Mouse (Mus musculus): ENCODE measurements around the gene Cacfd1. TPM values are rescaled to one million over a fixed set of nuclear protein-coding genes. Genes with fewer than 3 reads are reported as not detected.

Gene Cacfd1
- polyA plus RNA-seq, 1 experiment = 17.8 TPM

DNA sequence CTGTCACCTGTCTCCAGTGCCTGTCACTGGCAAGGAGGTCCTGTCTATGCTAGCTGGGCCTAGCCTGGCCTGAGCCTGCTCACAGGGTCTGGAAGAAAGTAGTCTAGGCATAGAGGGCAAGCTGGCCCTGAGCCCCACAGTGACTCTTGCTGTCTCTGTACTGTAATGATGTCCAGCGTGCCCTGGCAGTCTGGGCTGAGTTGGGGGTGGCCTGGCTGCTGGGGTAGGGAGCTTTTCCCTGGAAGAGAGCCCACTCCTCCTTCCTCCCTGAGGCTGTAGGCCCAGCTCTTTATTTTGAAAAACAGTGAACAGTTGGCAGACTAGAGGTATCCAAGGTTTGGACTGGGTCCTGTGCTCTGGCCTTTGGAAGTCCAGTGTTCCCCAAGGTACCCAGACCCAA lies 11.4 kb downstream of the Cacfd1 start:
- Histone ChIP-seq H3K27me3 (ENCODE audit: control insufficient read depth, insufficient read depth, low read length, poor library complexity, severe bottlenecking) (no peaks in the 10 kb centered on the region), H3K27ac (ENCODE audit: insufficient read depth, low read length) (no peak overlapping the region), H3K4me3 (ENCODE audit: low read depth, low read length) (no peak overlapping the region), H3K9ac (ENCODE audit: low read depth, poor library complexity, severe bottlenecking) (no peak overlapping the region), H3K4me1 (ENCODE audit: control insufficient read depth, insufficient read depth, low read length) (no peaks in the 10 kb centered on the region), H3K9me3 (replicated peaks; ENCODE audit: control insufficient read depth, insufficient read depth, low read length, poor library complexity, severe bottlenecking) (no peaks in the 10 kb centered on the region), H3K36me3 (ENCODE audit: control insufficient read depth, insufficient read depth, low read length, poor library complexity, severe bottlenecking) (no peaks in the 10 kb centered on the region)
- TF ChIP-seq CTCF (IDR thresholded peaks at IDR 0.05; ENCODE audit: low read depth, low read length) (no peak), POLR2A (IDR thresholded peaks at IDR 0.05; ENCODE audit: insufficient read depth, low read length) (no peak), EP300 (IDR thresholded peaks at IDR 0.05; ENCODE audit: insufficient read depth, low read depth, low read length) (no peak)

DNA sequence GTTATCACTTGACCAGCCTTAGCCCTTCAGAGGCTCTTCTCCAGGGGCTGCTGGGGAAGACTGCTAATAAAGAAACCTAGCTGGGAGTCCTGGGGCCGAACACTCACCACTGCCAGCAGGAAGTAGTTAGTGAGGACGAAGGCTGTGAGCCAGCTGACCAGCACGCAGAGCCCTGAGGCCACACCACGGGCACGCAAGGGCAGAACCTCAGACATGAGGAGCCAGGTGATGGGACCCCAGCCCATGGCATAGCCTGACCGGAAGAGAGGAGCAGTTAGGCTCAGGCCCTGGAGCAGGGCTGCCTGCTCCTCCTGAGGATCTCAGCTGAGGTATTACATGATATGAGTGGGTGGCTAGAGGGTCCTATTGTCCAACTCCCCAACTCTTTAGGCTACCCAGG lies 12.9 kb downstream of the Cacfd1 start:
- Histone ChIP-seq H3K9me3 (replicated peaks; ENCODE audit: control insufficient read depth, insufficient read depth, low read length, poor library complexity, severe bottlenecking) (no peaks in the 10 kb centered on the region), H3K27ac (ENCODE audit: insufficient read depth, low read length) (no peak overlapping the region), H3K4me1 (ENCODE audit: control insufficient read depth, insufficient read depth, low read length) (no peaks in the 10 kb centered on the region), H3K27me3 (ENCODE audit: control insufficient read depth, insufficient read depth, low read length, poor library complexity, severe bottlenecking) (no peaks in the 10 kb centered on the region), H3K36me3 (ENCODE audit: control insufficient read depth, insufficient read depth, low read length, poor library complexity, severe bottlenecking) (no peaks in the 10 kb centered on the region), H3K9ac (ENCODE audit: low read depth, poor library complexity, severe bottlenecking) (no peak overlapping the region), H3K4me3 (ENCODE audit: low read depth, low read length) (no peak overlapping the region)
- no peak for TF ChIP-seq POLR2A (IDR thresholded peaks at IDR 0.05; ENCODE audit: insufficient read depth, low read length)
- TF ChIP-seq EP300 (IDR thresholded peaks at IDR 0.05; ENCODE audit: insufficient read depth, low read depth, low read length) = no peak
- TF ChIP-seq CTCF (IDR thresholded peaks at IDR 0.05; ENCODE audit: low read depth, low read length) = no peak

DNA sequence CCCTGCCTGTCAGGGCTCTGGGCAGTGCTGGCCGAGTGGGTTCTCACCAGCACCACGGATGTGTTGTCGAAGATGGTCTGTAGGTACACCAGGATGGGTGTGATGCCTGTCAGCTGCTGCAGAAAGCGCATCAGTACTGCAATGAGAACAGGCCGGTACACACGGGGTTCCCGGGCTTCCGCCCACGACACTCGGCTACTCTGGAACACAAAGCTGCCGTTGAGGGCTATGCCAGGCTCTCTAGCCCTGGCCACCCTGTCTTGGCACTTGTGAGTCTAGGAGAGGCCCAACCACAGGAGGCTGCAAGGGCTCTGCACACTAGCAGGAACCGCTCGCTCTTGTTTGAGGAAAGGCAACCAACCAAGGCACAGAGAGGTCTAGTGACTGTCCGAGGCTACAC lies 14.4 kb downstream of the Cacfd1 start:
- Histone ChIP-seq H3K27me3 (ENCODE audit: control insufficient read depth, insufficient read depth, low read length, poor library complexity, severe bottlenecking) (no peaks in the 10 kb centered on the region), H3K4me3 (ENCODE audit: low read depth, low read length) (no peak overlapping the region)

DNA sequence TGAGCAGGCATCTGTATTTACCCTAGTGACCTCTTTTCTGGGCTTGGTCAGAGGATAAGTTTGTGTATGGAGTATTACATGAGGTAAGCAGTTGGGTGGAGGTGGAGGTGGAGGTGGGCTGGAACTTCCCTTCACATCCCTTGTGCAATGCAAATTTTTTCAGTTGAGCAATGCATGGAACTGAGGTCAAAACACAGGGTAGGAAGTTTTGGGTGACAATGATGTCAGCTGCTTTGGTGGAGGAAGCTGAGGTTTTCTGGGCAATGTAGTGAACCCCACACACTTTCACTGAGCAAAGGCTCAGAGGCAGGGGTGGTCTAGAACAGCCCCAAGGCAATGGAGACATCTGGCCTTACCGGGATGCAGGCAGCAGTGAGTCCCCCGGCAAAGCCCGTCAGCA lies 15.8 kb downstream of the Cacfd1 start:
- no peak overlapping the region for H3K27ac ChIP-seq (ENCODE audit: insufficient read depth, low read length)
- H3K4me3 ChIP-seq (ENCODE audit: low read depth, low read length) = no peak overlapping the region
- TF ChIP-seq EP300 (IDR thresholded peaks at IDR 0.05; ENCODE audit: insufficient read depth, low read depth, low read length) (no peak), CTCF (IDR thresholded peaks at IDR 0.05; ENCODE audit: low read depth, low read length) (no peak), POLR2A (IDR thresholded peaks at IDR 0.05; ENCODE audit: insufficient read depth, low read length) (no peak)
- no peaks in the 10 kb centered on the region for H3K36me3 ChIP-seq (ENCODE audit: control insufficient read depth, insufficient read depth, low read length, poor library complexity, severe bottlenecking)
- no peaks in the 10 kb centered on the region for H3K27me3 ChIP-seq (ENCODE audit: control insufficient read depth, insufficient read depth, low read length, poor library complexity, severe bottlenecking)
- H3K4me1 ChIP-seq (ENCODE audit: control insufficient read depth, insufficient read depth, low read length) = no peaks in the 10 kb centered on the region
- no peaks in the 10 kb centered on the region for H3K9me3 ChIP-seq (replicated peaks; ENCODE audit: control insufficient read depth, insufficient read depth, low read length, poor library complexity, severe bottlenecking)
- no peak overlapping the region for H3K9ac ChIP-seq (ENCODE audit: low read depth, poor library complexity, severe bottlenecking)

More for the DNA sequence above, 14.4 kb downstream of the Cacfd1 start:
- TF ChIP-seq EP300 (IDR thresholded peaks at IDR 0.05; ENCODE audit: insufficient read depth, low read depth, low read length) (no peak), POLR2A (IDR thresholded peaks at IDR 0.05; ENCODE audit: insufficient read depth, low read length) (no peak), CTCF (IDR thresholded peaks at IDR 0.05; ENCODE audit: low read depth, low read length) (no peak)
- no peaks in the 10 kb centered on the region for H3K36me3 ChIP-seq (ENCODE audit: control insufficient read depth, insufficient read depth, low read length, poor library complexity, severe bottlenecking)
- H3K9me3 ChIP-seq (replicated peaks; ENCODE audit: control insufficient read depth, insufficient read depth, low read length, poor library complexity, severe bottlenecking) = no peaks in the 10 kb centered on the region
- H3K9ac ChIP-seq (ENCODE audit: low read depth, poor library complexity, severe bottlenecking) = no peak overlapping the region
- H3K27ac ChIP-seq (ENCODE audit: insufficient read depth, low read length) = no peak overlapping the region
- no peaks in the 10 kb centered on the region for H3K4me1 ChIP-seq (ENCODE audit: control insufficient read depth, insufficient read depth, low read length)

DNA sequence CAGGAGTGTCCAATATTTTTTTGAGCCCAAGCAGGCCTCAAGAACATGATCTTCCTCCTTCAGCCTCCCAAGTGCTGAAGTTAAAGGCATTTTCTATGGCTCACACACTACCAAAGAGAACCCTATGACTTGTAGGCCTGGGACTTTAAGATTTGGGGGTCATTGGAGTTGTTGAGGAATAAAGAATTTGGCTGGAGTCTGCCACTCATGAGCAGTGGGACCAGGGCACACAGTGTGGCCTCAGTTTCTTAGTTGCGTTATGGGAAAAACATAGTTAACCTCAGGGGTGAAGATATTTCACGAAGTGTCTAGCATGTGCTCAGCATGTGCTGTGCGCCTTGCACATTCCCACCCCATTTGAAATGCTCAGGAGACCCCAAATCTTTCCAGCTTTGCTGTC lies 16.6 kb downstream of the Cacfd1 start:
- no peak for TF ChIP-seq POLR2A (IDR thresholded peaks at IDR 0.05; ENCODE audit: insufficient read depth, low read length)
- TF ChIP-seq CTCF (IDR thresholded peaks at IDR 0.05; ENCODE audit: low read depth, low read length) = no peak
- TF ChIP-seq EP300 (IDR thresholded peaks at IDR 0.05; ENCODE audit: insufficient read depth, low read depth, low read length) = no peak
- Histone ChIP-seq H3K36me3 (ENCODE audit: control insufficient read depth, insufficient read depth, low read length, poor library complexity, severe bottlenecking) (no peaks in the 10 kb centered on the region), H3K4me3 (ENCODE audit: low read depth, low read length) (no peak overlapping the region), H3K9ac (ENCODE audit: low read depth, poor library complexity, severe bottlenecking) (no peak overlapping the region), H3K9me3 (replicated peaks; ENCODE audit: control insufficient read depth, insufficient read depth, low read length, poor library complexity, severe bottlenecking) (no peaks in the 10 kb centered on the region), H3K4me1 (ENCODE audit: control insufficient read depth, insufficient read depth, low read length) (no peaks in the 10 kb centered on the region), H3K27me3 (ENCODE audit: control insufficient read depth, insufficient read depth, low read length, poor library complexity, severe bottlenecking) (no peaks in the 10 kb centered on the region), H3K27ac (ENCODE audit: insufficient read depth, low read length) (no peak overlapping the region)

DNA sequence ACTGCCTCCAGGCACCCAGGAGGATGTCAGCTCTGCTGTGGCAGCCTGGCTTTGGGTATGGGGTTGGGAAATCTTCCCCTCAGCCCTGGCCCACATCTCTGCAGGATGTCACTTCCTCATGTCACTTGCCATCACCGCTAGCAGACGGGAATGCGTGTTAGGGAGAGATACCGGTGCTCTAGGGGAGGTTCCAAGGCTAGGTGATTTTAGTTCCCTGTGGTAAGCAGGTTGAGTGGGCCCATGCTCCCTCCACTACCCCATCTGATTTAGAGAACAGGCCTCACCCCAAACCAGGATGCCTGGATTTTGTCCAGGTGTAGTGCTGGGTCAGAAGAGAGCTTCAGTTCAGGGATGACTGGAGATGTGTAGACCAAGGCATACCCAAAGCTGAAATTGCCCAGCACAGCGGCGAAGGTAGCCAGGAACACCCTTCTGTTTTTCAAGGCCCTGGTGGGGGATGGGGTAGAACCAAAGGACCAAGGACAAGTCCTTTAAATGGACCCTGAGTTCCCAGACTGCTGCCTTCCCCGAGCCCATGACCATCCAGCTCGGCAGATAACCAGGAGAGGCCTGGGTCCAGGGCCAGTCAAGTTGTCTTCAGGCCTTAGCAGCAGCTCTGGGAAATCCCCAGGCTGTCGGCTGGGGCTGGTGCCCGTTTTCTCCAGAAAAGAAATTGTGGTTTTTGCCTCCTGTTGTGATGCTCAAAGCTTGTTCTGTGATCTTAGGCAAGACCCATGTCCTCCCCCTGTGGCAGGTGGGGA lies 17.3 kb downstream of the Cacfd1 start:
- Histone ChIP-seq H3K27ac (ENCODE audit: insufficient read depth, low read length) (no peak overlapping the region), H3K9me3 (replicated peaks; ENCODE audit: control insufficient read depth, insufficient read depth, low read length, poor library complexity, severe bottlenecking) (no peaks in the 10 kb centered on the region), H3K4me1 (ENCODE audit: control insufficient read depth, insufficient read depth, low read length) (no peaks in the 10 kb centered on the region), H3K36me3 (ENCODE audit: control insufficient read depth, insufficient read depth, low read length, poor library complexity, severe bottlenecking) (no peaks in the 10 kb centered on the region), H3K9ac (ENCODE audit: low read depth, poor library complexity, severe bottlenecking) (no peak overlapping the region), H3K4me3 (ENCODE audit: low read depth, low read length) (no peak overlapping the region), H3K27me3 (ENCODE audit: control insufficient read depth, insufficient read depth, low read length, poor library complexity, severe bottlenecking) (no peaks in the 10 kb centered on the region)
- TF ChIP-seq POLR2A (IDR thresholded peaks at IDR 0.05; ENCODE audit: insufficient read depth, low read length) (no peak), CTCF (IDR thresholded peaks at IDR 0.05; ENCODE audit: low read depth, low read length) (no peak), EP300 (IDR thresholded peaks at IDR 0.05; ENCODE audit: insufficient read depth, low read depth, low read length) (no peak)
